Mouse (Mus musculus) CH12.LX (cell line): ENCODE results near the gene Alpk1. TPM values are rescaled to one million over a fixed set of nuclear protein-coding genes. Genes with fewer than 3 reads are reported as not detected.

Source experiments
- DNase-seq: peaks from one replicate; pipeline ENCODE4 v3.0.0-alpha.2; 2013; ENCODE audit errors: extremely low read depth
- H3K27ac ChIP-seq: 2 replicates; pipeline ENCODE4 v1.5.1; 2012; ENCODE audit warnings: low read depth, mild to moderate bottlenecking, control low read depth, moderate library complexity; ENCODE audit not compliant: insufficient read depth
- H3K27me3 ChIP-seq: replicated peaks from 2 replicates; pipeline ENCODE3; 2012; ENCODE audit warnings: inconsistent platforms
- H3K36me3 ChIP-seq, 2 experiments: replicated peaks in 1 of 2; 2 replicates each; pipeline versions ENCODE3 to v1.6.1; 2012; ENCODE audit warnings: inconsistent platforms in 1 of 2, low read length in 1 of 2, mild to moderate bottlenecking in 1 of 2, mixed read lengths in 1 of 2, moderate library complexity in 1 of 2; ENCODE audit not compliant: control insufficient read depth in 1 of 2, insufficient read depth in 1 of 2
- H3K4me1 ChIP-seq, 2 experiments: 2 replicates each; pipeline ENCODE4 v1.6.1; 2012; ENCODE audit warnings: inconsistent platforms in 1 of 2, moderate library complexity in 1 of 2; ENCODE audit not compliant: insufficient read depth in 2 of 2, control insufficient read depth in 1 of 2
- H3K4me2 ChIP-seq: 2 replicates; pipeline ENCODE4 v1.6.1; 2012; ENCODE audit warnings: low read depth, mild to moderate bottlenecking, control low read depth; ENCODE audit not compliant: poor library complexity, insufficient read depth, severe bottlenecking
- H3K4me3 ChIP-seq, 3 experiments: fragments of 150-350 bp in 1 of 3; sonication (generic) in 1 of 3; replicated peaks in 1 of 3; 2 replicates each; pipeline versions ENCODE3 to v1.5.1; 2011 to 2012; ENCODE audit warnings: low read depth in 2 of 3, low read length in 2 of 3, mild to moderate bottlenecking in 2 of 3, moderate library complexity in 2 of 3, control low read depth in 1 of 3, improper control_type of control experiment in 1 of 3, inconsistent platforms in 1 of 3, mixed read lengths in 1 of 3; ENCODE audit not compliant: poor library complexity in 1 of 3
- H3K79me2 ChIP-seq: replicated peaks from 2 replicates; pipeline ENCODE4 v1.6.1; 2012; ENCODE audit warnings: mild to moderate bottlenecking, moderate library complexity; ENCODE audit not compliant: control insufficient read depth, poor library complexity, insufficient read depth, severe bottlenecking; ENCODE audit errors: extremely low read depth
- H3K9ac ChIP-seq: 2 replicates; pipeline ENCODE4 v1.6.1; 2012; ENCODE audit warnings: low read depth, mild to moderate bottlenecking, control low read depth, moderate library complexity; ENCODE audit not compliant: insufficient read depth
- H3K9me3 ChIP-seq: replicated peaks from 2 replicates; pipeline ENCODE3; 2012; ENCODE audit warnings: low read length, inconsistent platforms, mixed read lengths
- CHD2 ChIP-seq: IDR thresholded peaks from 2 replicates; pipeline ENCODE4 v1.6.1; 2011; ENCODE audit warnings: low read length, improper control_type of control experiment
- CTCF ChIP-seq, 2 experiments: IDR thresholded peaks in 1 of 2; conservative IDR thresholded peaks in 1 of 2; 2 replicates each; pipeline ENCODE4 v1.5.1; 2011 to 2012; ENCODE audit warnings: low read depth in 2 of 2, low read length in 2 of 2, improper control_type of control experiment in 1 of 2, inconsistent platforms in 1 of 2, mild to moderate bottlenecking in 1 of 2, moderate library complexity in 1 of 2
- E2F4 ChIP-seq: IDR thresholded peaks from 2 replicates; pipeline ENCODE4 v1.6.1; 2011; ENCODE audit warnings: low read depth, low read length, improper control_type of control experiment; ENCODE audit not compliant: insufficient replicate concordance
- ELF1 ChIP-seq: IDR thresholded peaks from 2 replicates; pipeline ENCODE4 v1.6.1; 2014; ENCODE audit warnings: low read depth, mild to moderate bottlenecking, inconsistent platforms, low read length, improper control_type of control experiment
- EP300 ChIP-seq: IDR thresholded peaks from 2 replicates; pipeline ENCODE4 v1.6.1; 2011; ENCODE audit warnings: low read length, improper control_type of control experiment
- IRF4 ChIP-seq: IDR thresholded peaks from 2 replicates; pipeline ENCODE4 v1.6.1; 2014; ENCODE audit warnings: low read depth, mild to moderate bottlenecking, inconsistent platforms, low read length, improper control_type of control experiment
- JUN ChIP-seq: IDR thresholded peaks from 2 replicates; pipeline ENCODE4 v1.6.1; 2011; ENCODE audit warnings: low read depth, mild to moderate bottlenecking, low read length, improper control_type of control experiment, moderate library complexity; ENCODE audit not compliant: insufficient read depth
- KAT2A ChIP-seq: IDR thresholded peaks from 2 replicates; pipeline ENCODE4 v1.6.1; 2012; ENCODE audit warnings: low read length, improper control_type of control experiment, inconsistent platforms; ENCODE audit not compliant: insufficient replicate concordance
- MAFK ChIP-seq: IDR thresholded peaks from 2 replicates; pipeline ENCODE4 v1.6.1; 2011; ENCODE audit warnings: low read length, improper control_type of control experiment; ENCODE audit not compliant: insufficient replicate concordance
- MXI1 ChIP-seq: IDR thresholded peaks from 2 replicates; pipeline ENCODE4 v1.6.1; 2011; ENCODE audit warnings: mild to moderate bottlenecking, low read depth, low read length, improper control_type of control experiment
- NRF1 ChIP-seq: IDR thresholded peaks from 2 replicates; pipeline ENCODE4 v1.6.1; 2014; ENCODE audit warnings: low read depth, mild to moderate bottlenecking, inconsistent platforms, low read length, improper control_type of control experiment, moderate library complexity
- POLR2A ChIP-seq: IDR thresholded peaks from 2 replicates; pipeline ENCODE4 v1.6.1; 2011; ENCODE audit warnings: low read depth, mild to moderate bottlenecking, improper control_type of control experiment, low read length
- POLR2AphosphoS2 ChIP-seq: IDR thresholded peaks from 2 replicates; pipeline ENCODE4 v1.6.1; 2011; ENCODE audit warnings: low read depth, low read length, improper control_type of control experiment
- SIN3A ChIP-seq: IDR thresholded peaks from 2 replicates; pipeline ENCODE4 v1.6.1; 2012; ENCODE audit warnings: low read length, improper control_type of control experiment, inconsistent platforms
- TCF12 ChIP-seq: IDR thresholded peaks from 2 replicates; pipeline ENCODE4 v1.6.1; 2014; ENCODE audit warnings: low read depth, mild to moderate bottlenecking, inconsistent platforms, low read length, improper control_type of control experiment
- USF1 ChIP-seq: IDR thresholded peaks from 2 replicates; pipeline ENCODE4 v1.6.1; 2014; ENCODE audit warnings: low read depth, mild to moderate bottlenecking, inconsistent platforms, low read length, improper control_type of control experiment
- ZC3H11A ChIP-seq: IDR thresholded peaks from 2 replicates; pipeline ENCODE4 v1.6.1; 2012; ENCODE audit warnings: low read depth, mild to moderate bottlenecking, inconsistent platforms, low read length, improper control_type of control experiment
- ZMIZ1 ChIP-seq: IDR thresholded peaks from 2 replicates; pipeline ENCODE4 v1.6.1; 2012; ENCODE audit warnings: low read depth, mild to moderate bottlenecking, inconsistent platforms, low read length, improper control_type of control experiment
- dilution Hi-C: fragments of 300-500 bp; cut with MboI; formaldehyde crosslinking; loops from 2 replicates; pipeline ENCODE4 v1.14.3; 2020; ENCODE audit warnings: low sequenced_read_pairs; ENCODE audit not compliant: extremely low pct_unique_long_range_greater_than_20kb, extremely low pct_ligation_motif_present
- in situ Hi-C: fragments of 300-500 bp; cut with MboI; formaldehyde crosslinking; loops from 3 replicates; pipeline ENCODE4 v1.14.3; 2019; ENCODE audit warnings: low sequenced_read_pairs, low pct_ligation_motif_present, low pct_unique_long_range_greater_than_20kb, mixed read lengths
- polyA plus RNA-seq: library from polyadenylated mRNA; unstranded; fragments of >175 nt; gene quantifications from 2 replicates; pipeline ENCODE4 v1.2.1, GENCODE M21; 2012; ENCODE audit warnings: low read depth; ENCODE audit not compliant: insufficient read length
- total RNA-seq, 2 experiments: library from RNA; depleted of rRNA; stranded (reverse); fragments of 300-350 nt in 1 of 2; fragments of >200 nt in 1 of 2; gene quantifications; 2 replicates each; pipeline ENCODE4 v1.2.3; 2012 to 2014

Gene Alpk1
- total and polyA plus RNA-seq, 3 experiments, result 1.4 to 1.8 (median 1.5) TPM

DNA sequence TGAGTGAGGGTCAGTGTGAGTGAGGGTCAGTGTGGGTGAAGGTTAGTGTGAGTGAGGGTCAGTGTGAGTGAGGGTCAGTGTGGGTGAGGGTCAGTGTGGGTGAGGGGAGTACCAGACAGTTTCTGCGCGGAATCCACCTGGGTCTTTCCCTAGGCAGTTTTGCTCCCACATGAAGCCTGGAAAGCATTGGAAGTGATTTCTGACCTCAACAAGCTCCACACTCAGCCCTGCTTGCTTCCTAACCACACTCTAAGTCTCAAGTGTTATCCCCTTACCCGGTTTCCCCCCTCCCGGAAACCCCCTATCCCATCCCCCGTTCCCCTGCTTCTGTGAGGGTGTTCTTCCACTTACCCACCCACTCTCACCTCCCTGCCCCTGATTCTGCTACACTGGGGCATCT, 81.7 kb downstream of the Alpk1 start:
- dilution Hi-C loops, result no loop called here
- peak overlapping the region in 1 of 3 experiments; percentile 37 for H3K4me3 ChIP-seq
- H3K79me2 ChIP-seq, result no peaks in the 10 kb centered on the region
- no peak overlapping the region for H3K9ac ChIP-seq
- no peak for DNase-seq
- peaks cover 7 to 12% of the 10 kb centered on the region in 2 experiments; a peak in 3 of 4 replicates for H3K4me1 ChIP-seq
- H3K9me3 ChIP-seq, result no peaks in the 10 kb centered on the region
- H3K27me3 ChIP-seq, result no peaks in the 10 kb centered on the region
- no peak overlapping the region for H3K27ac ChIP-seq
- TF ChIP-seq KAT2A (no peak), MXI1 (no peak), NRF1 (no peak), USF1 (no peak), E2F4 (no peak), JUN (no peak), SIN3A (no peak), CTCF (conservative IDR thresholded peaks at IDR 0.05 in 1 of 2, IDR thresholded peaks at IDR 0.05 in 1 of 2; ENCODE audit: low read depth in 2 of 2, low read length in 2 of 2) (no peak)
- H3K36me3 ChIP-seq, result peaks cover 0 to 6% of the 10 kb centered on the region in 2 experiments
- in situ Hi-C loops, result no loop called here
- no peak overlapping the region for H3K4me2 ChIP-seq

- dilution Hi-C loops, result no loop called here
- in situ Hi-C loops, result no loop called here
- no peak overlapping the region for H3K4me2 ChIP-seq
These were observed 83.8 kb downstream of the Alpk1 start for GRCm38 (mm10) chr3:127696541-127696940.

More at GRCm38 (mm10) chr3:127696541-127696940, 83.8 kb downstream of the Alpk1 start:
- H3K4me1 ChIP-seq, result peaks cover 7 to 12% of the 10 kb centered on the region in 2 experiments; a peak in 3 of 4 replicates
- no peaks in the 10 kb centered on the region for H3K9me3 ChIP-seq
- no peak overlapping the region for H3K9ac ChIP-seq
- H3K27me3 ChIP-seq, result no peaks in the 10 kb centered on the region
- TF ChIP-seq ZC3H11A (no peak), IRF4 (no peak), POLR2AphosphoS2 (no peak), POLR2A (no peak), ZMIZ1 (no peak), ELF1 (no peak), TCF12 (no peak), EP300 (no peak), NRF1 (no peak), MAFK (no peak), CHD2 (no peak)
- H3K36me3 ChIP-seq, result no peaks in the 10 kb centered on the region
- DNase-seq, result no peak
- H3K27ac ChIP-seq, result no peak overlapping the region
- no peaks in the 10 kb centered on the region for H3K79me2 ChIP-seq
- H3K4me3 ChIP-seq, result no peak overlapping the region
